Mouse (Mus musculus) intestine, embryonic 16.5 days (tissue): Measurements from ENCODE around the gene Zfp114. TPM values are rescaled to one million over a fixed set of nuclear protein-coding genes. Genes with fewer than 3 reads are reported as not detected.

Experiments used
- polyA plus RNA-seq: library from polyadenylated mRNA; unstranded; fragments of >200 nt; fragmentation: Nextera tagmentation; extraction: Ambion mirVana; gene quantifications from 2 replicates; pipeline ENCODE4 v1.2.1, GENCODE M21; 2015

The Zfp114 gene
- polyA plus RNA-seq, 1 experiment from 2014 or later = 3.4 TPM

Other genes starting within 250 kb of the Zfp114 start
- not detected in 2 replicates for gene Vmn1r179, start 248.1 kb upstream of the Zfp114 start, polyA plus RNA-seq
- gene Vmn1r180, start 224.4 kb upstream of the Zfp114 start, polyA plus RNA-seq = not detected in 2 replicates
- gene Vmn1r181, start 200.4 kb upstream of the Zfp114 start, polyA plus RNA-seq = not detected in 2 replicates
- not detected in 2 replicates for gene V1rd19, start 173.4 kb upstream of the Zfp114 start, polyA plus RNA-seq
- gene Vmn1r183, start 121.8 kb upstream of the Zfp114 start, polyA plus RNA-seq = not detected in 2 replicates
- gene Zfp180, start 93.1 kb upstream of the Zfp114 start, polyA plus RNA-seq = 13.2 and 15.0 TPM in 2 replicates
- 4.3 and 5.3 TPM in 2 replicates for gene Zfp112, start 62.7 kb upstream of the Zfp114 start, polyA plus RNA-seq
- 12.0 and 13.6 TPM in 2 replicates for gene Zfp235, start 40.9 kb upstream of the Zfp114 start, polyA plus RNA-seq
- 6.7 and 8.2 TPM in 2 replicates for gene Zfp111, start 36.4 kb downstream of the Zfp114 start, polyA plus RNA-seq
- 3.7 TPM in 2 replicates for gene Zfp109, start 62.5 kb downstream of the Zfp114 start, polyA plus RNA-seq
- gene Zfp108, start 79.7 kb downstream of the Zfp114 start, polyA plus RNA-seq = 2.4 and 2.9 TPM in 2 replicates
- 5.4 and 6.8 TPM in 2 replicates for gene Zfp93, start 95.4 kb downstream of the Zfp114 start, polyA plus RNA-seq
- 18.7 and 21.7 TPM in 2 replicates for gene Zfp61, start 126.2 kb downstream of the Zfp114 start, polyA plus RNA-seq
- 6.0 and 7.3 TPM in 2 replicates for gene Zfp94, start 141.6 kb downstream of the Zfp114 start, polyA plus RNA-seq
- gene Tescl, start 158.9 kb downstream of the Zfp114 start, polyA plus RNA-seq = not detected in 2 replicates
- gene Lypd5, start 174.1 kb downstream of the Zfp114 start, polyA plus RNA-seq = 0.10 TPM in 1 of 2 replicates, not detected in the other
- gene Kcnn4, start 195.2 kb downstream of the Zfp114 start, polyA plus RNA-seq = 2.5 and 4.3 TPM in 2 replicates
- gene Smg9, start 224.6 kb downstream of the Zfp114 start, polyA plus RNA-seq = 20.4 and 22.0 TPM in 2 replicates